Mouse (Mus musculus): Measurements from ENCODE around the gene Edil3. TPM values are rescaled to one million over a fixed set of nuclear protein-coding genes. Genes with fewer than 3 reads are reported as not detected.

The Edil3 gene
- polyA plus RNA-seq, 1 experiment from 2014 or later, result 35.1 TPM

- Histone ChIP-seq H3K27ac (ENCODE audit: low read depth, low read length) (no peak overlapping the region), H3K36me3 (ENCODE audit: control insufficient read depth, insufficient read depth, low read length) (no peaks in the 10 kb centered on the region), H3K4me1 (replicated peaks; ENCODE audit: control insufficient read depth, insufficient read depth, low read length) (no peaks in the 10 kb centered on the region), H3K4me2 (replicated peaks; ENCODE audit: low read depth, low read length) (no peak overlapping the region), H3K9me3 (ENCODE audit: control insufficient read depth, low read length) (no peaks in the 10 kb centered on the region), H3K9ac (ENCODE audit: low read depth, low read length) (no peak overlapping the region), H3K27me3 (ENCODE audit: control insufficient read depth, insufficient read depth, low read length) (no peaks in the 10 kb centered on the region), H3K4me3 (ENCODE audit: low read depth, low read length) (no peak overlapping the region)
- DNase-seq (ENCODE audit: low spot score) (no peak), ATAC-seq (ENCODE audit: low FRiP score) (no peak)
- WGBS, result 89% methylated on average over 5 of the region's 5 CpGs
These were observed 302.1 kb downstream of the Edil3 start for GRCm38 (mm10) chr13:89123396-89123795.

GRCm38 (mm10) chr13:89146056-89146547, 324.8 kb downstream of the Edil3 start:
- Histone ChIP-seq H3K27me3 (ENCODE audit: control insufficient read depth, insufficient read depth, low read length) (no peaks in the 10 kb centered on the region), H3K4me2 (replicated peaks; ENCODE audit: low read depth, low read length) (no peak overlapping the region), H3K4me1 (replicated peaks; ENCODE audit: control insufficient read depth, insufficient read depth, low read length) (no peaks in the 10 kb centered on the region), H3K27ac (ENCODE audit: low read depth, low read length) (no peak overlapping the region), H3K36me3 (ENCODE audit: control insufficient read depth, insufficient read depth, low read length) (no peaks in the 10 kb centered on the region), H3K9me3 (ENCODE audit: control insufficient read depth, low read length) (no peaks in the 10 kb centered on the region), H3K4me3 (ENCODE audit: low read depth, low read length) (no peak overlapping the region), H3K9ac (ENCODE audit: low read depth, low read length) (no peak overlapping the region)
- ATAC-seq (ENCODE audit: low FRiP score) (no peak), DNase-seq (ENCODE audit: low spot score) (peak; percentile 5)
- WGBS, result 61% methylated on average over 4 of the region's 4 CpGs

- no peaks in the 10 kb centered on the region for H3K36me3 ChIP-seq (ENCODE audit: control insufficient read depth, insufficient read depth, low read length)
- H3K4me2 ChIP-seq (replicated peaks; ENCODE audit: low read depth, low read length), result no peak overlapping the region
- no peaks in the 10 kb centered on the region for H3K27me3 ChIP-seq (ENCODE audit: control insufficient read depth, insufficient read depth, low read length)
- no peak overlapping the region for H3K27ac ChIP-seq (ENCODE audit: low read depth, low read length)
- H3K9me3 ChIP-seq (ENCODE audit: control insufficient read depth, low read length), result no peaks in the 10 kb centered on the region
- H3K4me3 ChIP-seq (ENCODE audit: low read depth, low read length), result no peak overlapping the region
- DNase-seq (ENCODE audit: low spot score), result no peak
- no peak overlapping the region for H3K9ac ChIP-seq (ENCODE audit: low read depth, low read length)
- no peaks in the 10 kb centered on the region for H3K4me1 ChIP-seq (replicated peaks; ENCODE audit: control insufficient read depth, insufficient read depth, low read length)
- 86% methylated on average over 3 of the region's 3 CpGs for WGBS
- no peak for ATAC-seq (ENCODE audit: low FRiP score)
These were observed 330.6 kb downstream of the Edil3 start for GRCm38 (mm10) chr13:89151878-89152277.

GRCm38 (mm10) chr13:89167960-89168359, 346.7 kb downstream of the Edil3 start:
- no peaks in the 10 kb centered on the region for H3K36me3 ChIP-seq (ENCODE audit: control insufficient read depth, insufficient read depth, low read length)
- H3K4me3 ChIP-seq (ENCODE audit: low read depth, low read length), result no peak overlapping the region
- ATAC-seq (ENCODE audit: low FRiP score), result no peak
- no peak overlapping the region for H3K4me2 ChIP-seq (replicated peaks; ENCODE audit: low read depth, low read length)
- no peak overlapping the region for H3K27ac ChIP-seq (ENCODE audit: low read depth, low read length)
- no peaks in the 10 kb centered on the region for H3K9me3 ChIP-seq (ENCODE audit: control insufficient read depth, low read length)
- no peak overlapping the region for H3K9ac ChIP-seq (ENCODE audit: low read depth, low read length)
- 91% methylated on average over 1 of the region's 1 CpGs for WGBS
- no peaks in the 10 kb centered on the region for H3K27me3 ChIP-seq (ENCODE audit: control insufficient read depth, insufficient read depth, low read length)
- H3K4me1 ChIP-seq (replicated peaks; ENCODE audit: control insufficient read depth, insufficient read depth, low read length), result no peaks in the 10 kb centered on the region
- DNase-seq (ENCODE audit: low spot score), result no peak

- Histone ChIP-seq H3K4me2 (replicated peaks; ENCODE audit: low read depth, low read length) (no peak overlapping the region), H3K4me3 (ENCODE audit: low read depth, low read length) (no peak overlapping the region), H3K9ac (ENCODE audit: low read depth, low read length) (no peak overlapping the region), H3K9me3 (ENCODE audit: control insufficient read depth, low read length) (no peaks in the 10 kb centered on the region), H3K27ac (ENCODE audit: low read depth, low read length) (no peak overlapping the region), H3K27me3 (ENCODE audit: control insufficient read depth, insufficient read depth, low read length) (no peaks in the 10 kb centered on the region), H3K4me1 (replicated peaks; ENCODE audit: control insufficient read depth, insufficient read depth, low read length) (no peaks in the 10 kb centered on the region), H3K36me3 (ENCODE audit: control insufficient read depth, insufficient read depth, low read length) (no peaks in the 10 kb centered on the region)
- WGBS, result 90% methylated on average over 4 of the region's 4 CpGs
- DNase-seq (ENCODE audit: low spot score), result no peak
- no peak for ATAC-seq (ENCODE audit: low FRiP score)
These were observed 348.8 kb downstream of the Edil3 start for GRCm38 (mm10) chr13:89170040-89170439.

GRCm38 (mm10) chr13:89175154-89175553, 353.9 kb downstream of the Edil3 start:
- Histone ChIP-seq H3K9me3 (ENCODE audit: control insufficient read depth, low read length) (no peaks in the 10 kb centered on the region), H3K36me3 (ENCODE audit: control insufficient read depth, insufficient read depth, low read length) (no peaks in the 10 kb centered on the region), H3K4me2 (replicated peaks; ENCODE audit: low read depth, low read length) (no peak overlapping the region), H3K4me3 (ENCODE audit: low read depth, low read length) (no peak overlapping the region), H3K4me1 (replicated peaks; ENCODE audit: control insufficient read depth, insufficient read depth, low read length) (no peaks in the 10 kb centered on the region), H3K9ac (ENCODE audit: low read depth, low read length) (no peak overlapping the region), H3K27me3 (ENCODE audit: control insufficient read depth, insufficient read depth, low read length) (no peaks in the 10 kb centered on the region), H3K27ac (ENCODE audit: low read depth, low read length) (no peak overlapping the region)
- DNase-seq (ENCODE audit: low spot score) (no peak), ATAC-seq (ENCODE audit: low FRiP score) (no peak)
- 89% methylated on average over 2 of the region's 2 CpGs for WGBS

GRCm38 (mm10) chr13:89189051-89189450, 367.8 kb downstream of the Edil3 start:
- no peak for DNase-seq (ENCODE audit: low spot score)
- no peak overlapping the region for H3K4me3 ChIP-seq (ENCODE audit: low read depth, low read length)
- no peak for ATAC-seq (ENCODE audit: low FRiP score)
- H3K4me2 ChIP-seq (replicated peaks; ENCODE audit: low read depth, low read length), result no peak overlapping the region
- H3K4me1 ChIP-seq (replicated peaks; ENCODE audit: control insufficient read depth, insufficient read depth, low read length), result no peaks in the 10 kb centered on the region
- 93% methylated on average over 1 of the region's 1 CpGs for WGBS
- H3K36me3 ChIP-seq (ENCODE audit: control insufficient read depth, insufficient read depth, low read length), result no peaks in the 10 kb centered on the region
- no peaks in the 10 kb centered on the region for H3K9me3 ChIP-seq (ENCODE audit: control insufficient read depth, low read length)
- no peak overlapping the region for H3K27ac ChIP-seq (ENCODE audit: low read depth, low read length)
- no peaks in the 10 kb centered on the region for H3K27me3 ChIP-seq (ENCODE audit: control insufficient read depth, insufficient read depth, low read length)
- no peak overlapping the region for H3K9ac ChIP-seq (ENCODE audit: low read depth, low read length)

- no peak overlapping the region for H3K27ac ChIP-seq (ENCODE audit: low read depth, low read length)
- no peaks in the 10 kb centered on the region for H3K4me1 ChIP-seq (replicated peaks; ENCODE audit: control insufficient read depth, insufficient read depth, low read length)
- H3K4me3 ChIP-seq (ENCODE audit: low read depth, low read length), result no peak overlapping the region
- H3K27me3 ChIP-seq (ENCODE audit: control insufficient read depth, insufficient read depth, low read length), result no peaks in the 10 kb centered on the region
- WGBS, result 59% methylated on average over 2 of the region's 2 CpGs
- no peak for DNase-seq (ENCODE audit: low spot score)
- ATAC-seq (ENCODE audit: low FRiP score), result no peak
- H3K36me3 ChIP-seq (ENCODE audit: control insufficient read depth, insufficient read depth, low read length), result no peaks in the 10 kb centered on the region
- no peak overlapping the region for H3K9ac ChIP-seq (ENCODE audit: low read depth, low read length)
- no peaks in the 10 kb centered on the region for H3K9me3 ChIP-seq (ENCODE audit: control insufficient read depth, low read length)
- no peak overlapping the region for H3K4me2 ChIP-seq (replicated peaks; ENCODE audit: low read depth, low read length)
These were observed 375.7 kb downstream of the Edil3 start for GRCm38 (mm10) chr13:89197019-89197418.

GRCm38 (mm10) chr13:89199275-89199674, 378.0 kb downstream of the Edil3 start:
- Histone ChIP-seq H3K27ac (ENCODE audit: low read depth, low read length) (no peak overlapping the region), H3K4me2 (replicated peaks; ENCODE audit: low read depth, low read length) (no peak overlapping the region), H3K4me1 (replicated peaks; ENCODE audit: control insufficient read depth, insufficient read depth, low read length) (no peaks in the 10 kb centered on the region), H3K4me3 (ENCODE audit: low read depth, low read length) (no peak overlapping the region), H3K9me3 (ENCODE audit: control insufficient read depth, low read length) (no peaks in the 10 kb centered on the region), H3K9ac (ENCODE audit: low read depth, low read length) (no peak overlapping the region), H3K27me3 (ENCODE audit: control insufficient read depth, insufficient read depth, low read length) (no peaks in the 10 kb centered on the region), H3K36me3 (ENCODE audit: control insufficient read depth, insufficient read depth, low read length) (no peaks in the 10 kb centered on the region)
- 69% methylated on average over 2 of the region's 2 CpGs for WGBS
- DNase-seq (ENCODE audit: low spot score) (no peak), ATAC-seq (ENCODE audit: low FRiP score) (no peak)

All from hindbrain, embryonic 11.5 days (tissue).